Mouse (Mus musculus) erythroblast, embryonic 14.5 days (primary cell): ENCODE measurements around the gene Prickle2. TPM values are rescaled to one million over a fixed set of nuclear protein-coding genes. Genes with fewer than 3 reads are reported as not detected.

Source experiments
- H3K27me3 ChIP-seq: 2 replicates; pipeline ENCODE4 v1.6.1; 2012; ENCODE audit warnings: inconsistent platforms; ENCODE audit not compliant: control insufficient read depth
- H3K36me3 ChIP-seq: 2 replicates; pipeline ENCODE4 v1.6.1; 2012; ENCODE audit warnings: mild to moderate bottlenecking, inconsistent platforms; ENCODE audit not compliant: control insufficient read depth
- H3K4me1 ChIP-seq: 2 replicates; pipeline ENCODE4 v1.6.1; 2012; ENCODE audit warnings: inconsistent platforms; ENCODE audit not compliant: control insufficient read depth
- H3K4me3 ChIP-seq: replicated peaks from 2 replicates; pipeline ENCODE3; 2012; ENCODE audit warnings: moderate library complexity, mild to moderate bottlenecking, inconsistent platforms
- H3K9me3 ChIP-seq: 2 replicates; pipeline ENCODE4 v1.6.1; 2012; ENCODE audit warnings: low read length, inconsistent platforms, mixed read lengths; ENCODE audit not compliant: control insufficient read depth
- GATA1 ChIP-seq: IDR thresholded peaks from 2 replicates; pipeline ENCODE4 v1.6.1; 2012; ENCODE audit warnings: low read length, inconsistent platforms, mixed read lengths
- TAL1 ChIP-seq: IDR thresholded peaks from 3 replicates; pipeline ENCODE4 v1.6.1; 2012; ENCODE audit warnings: low read length, inconsistent platforms, mixed read lengths
- polyA plus RNA-seq: library from polyadenylated mRNA; stranded (reverse); fragments of >175 nt; gene quantifications from 2 replicates; pipeline ENCODE4 v1.2.3, GENCODE M21; 2012

The Prickle2 gene
- polyA plus RNA-seq, 1 experiment, result not detected

DNA sequence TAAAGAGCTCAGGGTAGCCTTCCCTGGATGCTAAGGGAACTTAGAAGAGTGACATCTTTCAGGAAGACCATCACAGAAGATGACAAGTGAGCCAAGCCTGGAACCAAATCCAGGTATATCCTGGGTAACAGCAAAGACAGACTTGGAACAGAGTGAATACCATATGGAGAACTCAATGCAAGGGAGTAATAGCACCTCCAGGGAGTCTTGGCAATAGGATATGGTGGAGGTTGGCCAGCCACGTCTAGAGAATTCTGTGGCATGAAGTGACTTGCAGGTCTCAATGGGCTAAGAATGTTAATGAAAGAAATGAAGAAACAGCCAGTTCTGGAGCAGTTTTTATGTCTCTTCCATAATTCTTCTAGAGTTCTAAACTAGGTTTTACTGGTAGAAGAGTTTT lies 63.0 kb downstream of the Prickle2 start:
- no peaks in the 10 kb centered on the region for H3K36me3 ChIP-seq
- no peak overlapping the region for H3K4me3 ChIP-seq
- no peaks in the 10 kb centered on the region for H3K4me1 ChIP-seq
- H3K27me3 ChIP-seq, result no peaks in the 10 kb centered on the region
- TF ChIP-seq GATA1, result no peak
- no peak for TF ChIP-seq TAL1
- no peaks in the 10 kb centered on the region for H3K9me3 ChIP-seq

DNA sequence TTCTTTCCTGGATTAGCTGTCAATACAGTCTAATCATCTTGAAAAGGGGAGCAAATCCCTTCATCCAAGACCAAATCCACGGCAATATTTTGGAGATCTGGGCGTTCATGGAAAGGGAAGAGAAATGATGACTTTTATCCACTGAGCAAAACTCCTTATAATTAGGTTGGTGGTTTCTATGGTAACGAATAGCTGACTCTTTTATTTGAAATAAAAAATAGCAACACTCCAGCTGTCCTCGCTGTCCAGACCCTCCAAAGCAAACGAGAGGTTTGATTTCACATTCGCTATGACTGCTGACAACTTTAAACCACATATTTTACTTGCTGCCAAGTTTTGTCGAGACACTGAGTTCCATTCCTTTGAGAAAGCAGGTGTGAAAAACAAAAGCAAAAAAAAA lies 64.0 kb downstream of the Prickle2 start:
- Histone ChIP-seq H3K4me3 (no peak overlapping the region), H3K4me1 (no peaks in the 10 kb centered on the region), H3K27me3 (no peaks in the 10 kb centered on the region), H3K36me3 (no peaks in the 10 kb centered on the region), H3K9me3 (no peaks in the 10 kb centered on the region)
- TF ChIP-seq TAL1, result no peak
- no peak for TF ChIP-seq GATA1

DNA sequence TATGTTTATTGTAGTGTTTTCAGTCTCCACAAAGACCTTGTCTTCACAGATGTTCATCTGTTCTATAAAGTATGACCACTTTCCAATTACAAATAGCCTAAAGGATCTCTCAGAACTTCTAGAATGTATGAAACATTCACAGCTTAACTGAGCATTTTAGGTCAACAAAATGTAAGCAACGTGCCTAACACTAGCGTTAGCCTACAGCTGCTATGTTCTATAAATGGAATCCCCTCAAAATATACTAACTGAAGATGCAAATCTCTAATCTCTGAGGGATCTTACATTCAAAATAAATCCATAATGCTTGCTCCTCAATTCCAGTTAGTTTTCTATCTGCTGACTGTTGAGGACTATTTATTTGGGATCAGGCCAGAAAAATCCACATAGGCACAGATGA lies 65.1 kb downstream of the Prickle2 start:
- TF ChIP-seq GATA1 (no peak), TAL1 (no peak)
- H3K4me1 ChIP-seq, result no peaks in the 10 kb centered on the region
- no peak overlapping the region for H3K4me3 ChIP-seq
- no peaks in the 10 kb centered on the region for H3K36me3 ChIP-seq
- no peaks in the 10 kb centered on the region for H3K27me3 ChIP-seq
- H3K9me3 ChIP-seq, result no peaks in the 10 kb centered on the region

GRCm38 (mm10) chr6:92636431-92636830 lies 69.5 kb downstream of the Prickle2 start:
- Histone ChIP-seq H3K9me3 (no peaks in the 10 kb centered on the region), H3K27me3 (no peaks in the 10 kb centered on the region), H3K4me3 (no peak overlapping the region), H3K36me3 (no peaks in the 10 kb centered on the region), H3K4me1 (no peaks in the 10 kb centered on the region)
- TF ChIP-seq GATA1, result no peak
- no peak for TF ChIP-seq TAL1

- H3K27me3 ChIP-seq, result no peaks in the 10 kb centered on the region
- H3K36me3 ChIP-seq, result no peaks in the 10 kb centered on the region
- no peaks in the 10 kb centered on the region for H3K4me1 ChIP-seq
- no peak for TF ChIP-seq GATA1
- no peak for TF ChIP-seq TAL1
- H3K9me3 ChIP-seq, result no peaks in the 10 kb centered on the region
- no peak overlapping the region for H3K4me3 ChIP-seq
These were observed 71.0 kb downstream of the Prickle2 start for GRCm38 (mm10) chr6:92634876-92635468.

DNA sequence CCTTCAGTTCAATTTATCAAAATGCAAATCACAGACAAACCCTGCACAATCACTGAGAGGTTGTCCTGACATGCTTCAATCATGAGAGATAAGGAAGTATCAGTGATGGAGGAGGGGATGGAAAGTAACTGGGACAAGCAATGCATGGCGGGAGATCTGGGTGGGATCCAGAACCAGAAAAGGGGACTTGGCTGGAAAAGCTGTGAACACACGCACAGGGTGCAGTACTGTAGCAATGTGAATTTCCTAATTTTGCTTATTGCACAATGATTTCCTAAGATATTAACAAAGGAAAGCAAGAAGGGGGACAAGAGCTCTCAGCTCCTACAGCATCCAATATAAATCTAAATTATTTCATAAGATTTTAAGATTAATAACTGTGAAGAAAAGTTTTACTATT lies 75.0 kb downstream of the Prickle2 start:
- TF ChIP-seq GATA1 (no peak), TAL1 (no peak)
- Histone ChIP-seq H3K9me3 (no peaks in the 10 kb centered on the region), H3K36me3 (no peaks in the 10 kb centered on the region), H3K4me3 (no peak overlapping the region), H3K4me1 (no peaks in the 10 kb centered on the region), H3K27me3 (no peaks in the 10 kb centered on the region)

DNA sequence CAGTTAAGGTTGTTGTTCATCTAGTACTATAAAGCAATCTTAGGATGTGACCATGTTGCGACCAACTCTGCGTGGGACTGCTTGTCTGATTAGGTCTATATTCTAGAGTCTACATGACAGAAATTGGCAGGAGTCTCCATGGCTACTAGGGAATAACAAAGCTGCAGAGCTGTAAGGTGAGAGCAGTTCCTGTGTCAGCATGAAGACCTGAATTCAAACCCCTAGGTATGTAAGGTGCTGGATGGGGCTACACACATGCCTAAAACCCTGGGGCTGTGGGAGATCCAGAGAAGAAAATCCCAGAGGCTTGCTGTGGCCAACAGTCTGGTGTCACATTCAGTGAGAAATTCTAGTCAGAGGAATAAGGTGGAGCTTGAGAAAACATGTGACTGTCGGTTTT lies 78.2 kb downstream of the Prickle2 start:
- TF ChIP-seq TAL1, result no peak
- no peak for TF ChIP-seq GATA1
- Histone ChIP-seq H3K4me1 (no peaks in the 10 kb centered on the region), H3K27me3 (no peaks in the 10 kb centered on the region), H3K4me3 (no peak overlapping the region), H3K9me3 (no peaks in the 10 kb centered on the region), H3K36me3 (no peaks in the 10 kb centered on the region)

GRCm38 (mm10) chr6:92627048-92627617 lies 78.8 kb downstream of the Prickle2 start:
- Histone ChIP-seq H3K4me1 (no peaks in the 10 kb centered on the region), H3K4me3 (no peak overlapping the region), H3K9me3 (no peaks in the 10 kb centered on the region), H3K27me3 (no peaks in the 10 kb centered on the region), H3K36me3 (no peaks in the 10 kb centered on the region)
- TF ChIP-seq TAL1 (no peak), GATA1 (no peak)

- no peaks in the 10 kb centered on the region for H3K27me3 ChIP-seq
- no peaks in the 10 kb centered on the region for H3K9me3 ChIP-seq
- no peaks in the 10 kb centered on the region for H3K4me1 ChIP-seq
- no peak overlapping the region for H3K4me3 ChIP-seq
- no peak for TF ChIP-seq GATA1
- TF ChIP-seq TAL1, result no peak
- no peaks in the 10 kb centered on the region for H3K36me3 ChIP-seq
These were observed 80.0 kb downstream of the Prickle2 start for GRCm38 (mm10) chr6:92625923-92626322.

- Histone ChIP-seq H3K4me3 (no peak overlapping the region), H3K27me3 (no peaks in the 10 kb centered on the region), H3K9me3 (peaks cover 2% of the 10 kb centered on the region), H3K36me3 (no peaks in the 10 kb centered on the region), H3K4me1 (no peaks in the 10 kb centered on the region)
- TF ChIP-seq TAL1, result no peak
- TF ChIP-seq GATA1, result no peak
These were observed 81.6 kb downstream of the Prickle2 start for GRCm38 (mm10) chr6:92624306-92624705.
